In the genomic region with DNA sequence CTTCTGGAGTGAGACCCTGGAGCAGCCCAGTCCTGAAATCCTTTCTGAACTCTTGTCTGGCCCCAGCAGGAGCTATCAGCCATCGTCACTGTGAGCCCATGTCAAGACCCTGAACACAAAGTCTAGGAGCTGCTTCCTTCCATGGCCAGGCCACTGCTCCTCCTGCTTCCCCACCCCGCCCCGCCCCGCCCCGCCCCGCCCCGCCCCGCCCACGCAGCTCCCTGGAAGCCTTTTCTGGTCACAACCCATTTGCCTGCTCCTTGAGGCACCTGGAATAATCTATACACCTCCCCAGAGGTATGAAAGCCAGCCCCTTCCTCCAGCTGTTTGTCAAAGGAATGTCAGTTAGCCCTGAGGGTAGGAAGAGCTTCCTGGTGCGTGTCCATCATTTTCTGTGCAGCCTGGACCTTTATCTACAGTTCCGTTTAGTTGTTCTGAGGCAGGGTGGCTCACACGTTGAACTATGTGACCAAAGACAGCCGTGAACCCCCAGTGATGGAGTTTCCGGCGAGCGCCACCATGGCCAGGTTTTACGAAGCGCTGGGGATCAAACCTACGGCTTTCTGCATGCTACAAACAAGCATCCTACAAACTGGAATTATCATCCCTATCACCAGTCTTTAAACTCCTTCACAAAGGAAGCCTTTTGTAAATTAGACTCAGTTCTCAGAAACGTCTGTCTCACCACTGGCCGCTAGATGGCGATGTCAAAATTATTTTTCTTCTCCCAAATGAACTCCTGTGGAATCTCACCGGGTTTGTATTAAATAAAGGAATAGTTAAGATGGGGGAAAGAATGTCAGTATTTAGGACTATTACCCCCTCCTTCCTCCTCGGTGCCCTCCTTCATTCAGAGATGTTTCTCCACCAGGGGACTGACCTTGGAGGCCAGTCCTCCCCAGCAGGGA, we compare ENCODE assay signal across 1 mouse cellular context.
TF ChIP-seq lines count a peak whose summit lies in the region.

No protein-coding gene starts in this region.

TF ChIP-seq in CH12.LX, 34 proteins besides CTCF, POLR2A, EP300 and RAD21:
- TF ChIP-seq SIN3A (IDR thresholded peaks at IDR 0.05; ENCODE audit: low read length) (0 out of 2 replicates have a peak, but pooled peaks have one; percentile 34), SMC3 (IDR thresholded peaks at IDR 0.05; ENCODE audit: low read depth, low read length) (peak; percentile 25)
TF ChIP-seq in CH12.LX: peak in this region for 2; not testable (repeated sequence) for 32.
